Mouse (Mus musculus) CH12.LX (cell line): ENCODE measurements around the gene Khnyn.

Experiments
- CTCF ChIP-seq, 2 experiments: IDR thresholded peaks in 1 of 2; conservative IDR thresholded peaks in 1 of 2; 2 replicates each; pipeline ENCODE4 v1.5.1; 2011 to 2012; ENCODE audit warnings: low read depth in 2 of 2, low read length in 2 of 2, improper control_type of control experiment in 1 of 2, inconsistent platforms in 1 of 2, mild to moderate bottlenecking in 1 of 2, moderate library complexity in 1 of 2
- NRF1 ChIP-seq: IDR thresholded peaks from 2 replicates; pipeline ENCODE4 v1.6.1; 2014; ENCODE audit warnings: low read depth, mild to moderate bottlenecking, inconsistent platforms, low read length, improper control_type of control experiment, moderate library complexity
- PAX5 ChIP-seq: IDR thresholded peaks from 2 replicates; pipeline ENCODE4 v1.6.1; 2012; ENCODE audit warnings: low read length, inconsistent platforms, mixed read lengths
- POLR2A ChIP-seq: IDR thresholded peaks from 2 replicates; pipeline ENCODE4 v1.6.1; 2011; ENCODE audit warnings: low read depth, mild to moderate bottlenecking, improper control_type of control experiment, low read length

- TF ChIP-seq PAX5 (no peak), CTCF (conservative IDR thresholded peaks at IDR 0.05 in 1 of 2, IDR thresholded peaks at IDR 0.05 in 1 of 2; ENCODE audit: low read depth in 2 of 2, low read length in 2 of 2) (no peak), NRF1 (no peak), POLR2A (no peak)
These were observed 12.2 kb upstream of the Khnyn start for GRCm38 (mm10) chr14:55872551-55872950.
